Mouse (Mus musculus): ENCODE results near the gene Zfp940.
A peak's percentile ranks its signal among the peaks of the same experiment; 100 is the strongest.

- TF ChIP-seq CTCF (conservative IDR thresholded peaks at IDR 0.05 in 1 of 2, IDR thresholded peaks at IDR 0.05 in 1 of 2; ENCODE audit: low read depth in 2 of 2, low read length in 2 of 2), result no peak
- TF ChIP-seq MAFK (IDR thresholded peaks at IDR 0.05; ENCODE audit: insufficient replicate concordance, low read length), result no peak; the same call in 1 of the 2 replicates
- TF ChIP-seq MXI1 (IDR thresholded peaks at IDR 0.05; ENCODE audit: low read depth, low read length), result peak; percentile 58; the same call in 1 of the 2 replicates
- peak; percentile 49; the same call in 1 of the 2 replicates for TF ChIP-seq E2F4 (IDR thresholded peaks at IDR 0.05; ENCODE audit: insufficient replicate concordance, low read depth, low read length)
- TF ChIP-seq ELF1 (IDR thresholded peaks at IDR 0.05; ENCODE audit: low read depth, low read length), result peak; percentile 84
- peak; percentile 88 for TF ChIP-seq POLR2A (IDR thresholded peaks at IDR 0.05; ENCODE audit: low read depth, low read length)
- no peak for TF ChIP-seq RAD21 (IDR thresholded peaks at IDR 0.05; ENCODE audit: low read depth, low read length)
- 0 out of 2 replicates have a peak, but pooled peaks have one; percentile 6 for TF ChIP-seq EP300 (IDR thresholded peaks at IDR 0.05; ENCODE audit: low read length)
Measured at GRCm38 (mm10) chr7:29853219-29853842, at the start of gene Zfp940.
